In the genomic region with DNA sequence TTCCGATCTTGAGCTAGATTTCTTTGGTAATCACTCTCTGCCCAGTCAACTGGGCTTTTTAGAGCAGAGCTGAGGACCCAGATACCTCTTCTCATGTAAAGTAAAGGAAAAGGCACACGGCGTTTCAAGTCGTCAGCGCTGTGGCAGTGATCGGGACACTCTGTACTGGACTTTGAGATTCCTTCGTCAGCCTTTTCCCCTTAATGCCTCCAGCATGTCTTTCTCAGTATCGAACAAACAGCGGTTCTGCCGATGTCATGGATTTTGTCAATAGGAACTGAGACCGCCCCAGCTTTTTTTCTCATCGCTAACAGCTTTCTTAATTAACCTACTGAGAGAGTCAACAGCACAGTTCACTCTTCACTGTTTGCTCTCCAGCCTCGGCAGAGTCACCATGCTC, we compare ENCODE assay signal across 20 mouse cellular contexts.
"Had no signal": no experiment of that assay in that cellular context is flagged by ENCODE, and none has a peak within 500 bp of the region (broad histone marks: within the 10 kb centered on the region; RNA-seq: fewer than 3 reads in every experiment).

No protein-coding gene starts in this region.

- H3K27ac ChIP-seq: intestine, embryonic 15.5 days; kidney, embryonic 15.5 days; left cerebral cortex, adult 2 months; liver, embryonic 13.5 days; lung, embryonic 15.5 days; neural tube, embryonic 12.5 days; stomach, embryonic 15.5 days had no signal

- DNase-seq: kidney, postnatal 10 days; layer of hippocampus, postnatal 36 days; liver, embryonic 13.5 days; lung, postnatal 14 days; lung, postnatal 4 days; midbrain, embryonic 14.5 days; retina, postnatal 1 day; right cerebral cortex, postnatal 25 days; spleen, adult 18-20 months; thymus, adult 2 months; thymus, postnatal 14 days; thymus, postnatal 4 days had no signal

- ATAC-seq: hindbrain, embryonic 16.5 days; intestine, embryonic 15.5 days had no signal

- H3K4me1 ChIP-seq: intestine, embryonic 15.5 days; kidney, embryonic 15.5 days; liver, embryonic 13.5 days; lung, embryonic 15.5 days; neural tube, embryonic 12.5 days; stomach, embryonic 15.5 days had no signal

- H3K9ac ChIP-seq: intestine, embryonic 15.5 days; kidney, embryonic 15.5 days; liver, embryonic 13.5 days; lung, embryonic 15.5 days; neural tube, embryonic 12.5 days; stomach, embryonic 15.5 days had no signal

- H3K27me3 ChIP-seq: intestine, embryonic 15.5 days; kidney, embryonic 15.5 days; liver, embryonic 13.5 days; lung, embryonic 15.5 days; neural tube, embryonic 12.5 days; stomach, embryonic 15.5 days had no signal

- H3K9me3 ChIP-seq: intestine, embryonic 15.5 days; kidney, embryonic 15.5 days; liver, embryonic 13.5 days; lung, embryonic 15.5 days; neural tube, embryonic 12.5 days; stomach, embryonic 15.5 days had no signal

- H3K4me2 ChIP-seq: intestine, embryonic 15.5 days; kidney, embryonic 15.5 days; liver, embryonic 13.5 days; lung, embryonic 15.5 days; midbrain, embryonic 11.5 days; neural tube, embryonic 12.5 days; stomach, embryonic 15.5 days had no signal

- H3K4me3 ChIP-seq: intestine, embryonic 15.5 days; kidney, embryonic 15.5 days; left cerebral cortex, adult 2 months; liver, embryonic 13.5 days; lung, embryonic 15.5 days; neural tube, embryonic 12.5 days; stomach, embryonic 15.5 days had no signal

- H3K36me3 ChIP-seq: intestine, embryonic 15.5 days; kidney, embryonic 15.5 days; liver, embryonic 13.5 days; lung, embryonic 15.5 days; neural tube, embryonic 12.5 days; stomach, embryonic 15.5 days had no signal
